Mouse (Mus musculus) ES-Bruce4 (cell line): ENCODE results near the gene Pusl1.

Source experiments
- CTCF ChIP-seq: IDR thresholded peaks from one replicate; pipeline ENCODE4 v1.8.1; 2011; ENCODE audit warnings: low read depth, low read length
- POLR2A ChIP-seq: IDR thresholded peaks from one replicate; pipeline ENCODE4 v1.8.1; 2011; ENCODE audit warnings: low read length; ENCODE audit not compliant: insufficient read depth

DNA sequence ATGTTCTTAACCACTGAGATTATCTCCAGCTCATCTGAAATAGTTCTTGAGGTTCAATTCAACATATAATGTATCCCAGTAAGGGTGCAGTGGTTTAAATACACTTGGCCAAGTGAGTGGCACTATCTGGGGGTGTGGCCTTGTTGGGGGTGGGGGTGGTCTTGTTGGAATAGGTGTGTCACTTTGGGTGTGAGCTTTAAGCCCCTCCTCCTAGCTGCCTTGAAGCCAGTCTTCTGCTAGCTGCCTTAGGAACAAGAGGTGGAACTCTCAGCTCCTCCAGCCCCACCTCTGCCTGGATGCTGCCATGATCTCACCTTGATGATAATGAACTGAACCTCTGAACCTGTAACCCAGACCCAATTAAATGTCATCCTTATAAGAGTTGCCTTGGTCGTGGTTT, 40.5 kb upstream of the Pusl1 start:
- TF ChIP-seq CTCF (no peak), POLR2A (no peak)
